Mouse (Mus musculus): ENCODE data around the gene Usp30.

DNA sequence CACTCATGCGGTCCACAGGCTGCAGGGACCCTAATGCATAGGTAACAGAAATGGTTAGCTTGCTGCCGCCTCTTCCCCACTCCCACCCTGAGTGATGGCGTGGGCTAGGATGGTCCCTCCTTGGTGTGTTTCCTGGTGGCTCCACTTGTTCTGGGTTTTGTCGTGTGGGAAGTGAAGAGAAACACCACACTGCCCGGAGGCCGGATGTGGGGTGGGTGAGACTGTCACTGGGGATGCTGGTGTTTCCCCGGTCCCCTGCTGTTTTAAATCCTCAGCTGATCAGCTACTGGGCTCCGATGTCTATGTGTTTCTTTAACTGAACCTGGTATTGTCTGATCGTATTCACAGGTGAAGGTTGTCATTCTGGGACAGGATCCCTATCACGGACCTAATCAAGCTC lies 70.3 kb downstream of the Usp30 start:
- TF ChIP-seq POLR2A (IDR thresholded peaks at IDR 0.05; ENCODE audit: low read depth, low read length): no peak
- TF ChIP-seq CTCF (IDR thresholded peaks at IDR 0.05; ENCODE audit: extremely low read depth, insufficient read length, insufficient replicate concordance, low read depth, low read length): no peak
